Mouse (Mus musculus) liver, postnatal 0 days (tissue): Measurements from ENCODE around the gene Tbx19.

Source experiments
- CTCF ChIP-seq: sonication (generic); IDR thresholded peaks from 2 replicates; pipeline ENCODE4 v1.5.1; 2016; ENCODE audit warnings: antibody characterized with exemption, low read depth
- EP300 ChIP-seq: IDR thresholded peaks from 2 replicates; pipeline ENCODE4 v1.6.1; 2016; ENCODE audit warnings: antibody characterized with exemption, low read depth, mild to moderate bottlenecking

GRCm38 (mm10) chr1:165151216-165151615, 9.4 kb downstream of the Tbx19 start:
- no peak for TF ChIP-seq CTCF
- no peak for TF ChIP-seq EP300
